Mouse (Mus musculus) liver, adult 2 months (tissue): ENCODE measurements around the gene Sds. TPM values are rescaled to one million over a fixed set of nuclear protein-coding genes. Genes with fewer than 3 reads are reported as not detected.
"Not testable (repeated sequence)": the region's sequence is repeated elsewhere in the genome, so short reads cannot be mapped to it uniquely, and the experiment has no call there.

Source experiments
- DNase-seq: peaks from one replicate; pipeline ENCODE4 v3.0.0-alpha.2; 2011; ENCODE audit warnings: low read depth, low spot score; ENCODE audit errors: extremely low read depth
- H3K27ac ChIP-seq: fragments of 200-500 bp; replicated peaks from 2 replicates; pipeline ENCODE4 v1.5.1; 2012; ENCODE audit warnings: low read depth, mild to moderate bottlenecking, control low read depth, inconsistent platforms, low read length; ENCODE audit not compliant: insufficient read depth
- H3K27me3 ChIP-seq: fragments of 200-500 bp; 2 replicates; pipeline ENCODE4 v1.6.1; 2012; ENCODE audit warnings: mild to moderate bottlenecking, moderate library complexity, low read length, inconsistent platforms; ENCODE audit not compliant: control insufficient read depth, insufficient read depth
- H3K36me3 ChIP-seq: fragments of 200-500 bp; 2 replicates; pipeline ENCODE4 v1.6.1; 2012; ENCODE audit warnings: low read length, inconsistent platforms; ENCODE audit not compliant: control insufficient read depth, insufficient read depth
- H3K4me1 ChIP-seq: fragments of 200-500 bp; 2 replicates; pipeline ENCODE4 v1.6.1; 2011; ENCODE audit warnings: low read length; ENCODE audit not compliant: control insufficient read depth, insufficient read depth
- H3K4me3 ChIP-seq: fragments of 200-500 bp; 2 replicates; pipeline ENCODE4 v1.5.1; 2011; ENCODE audit warnings: low read depth, mild to moderate bottlenecking, control low read depth, low read length, moderate library complexity; ENCODE audit not compliant: insufficient read depth
- H3K79me2 ChIP-seq: fragments of 200-500 bp; 2 replicates; pipeline ENCODE4 v1.6.1; 2012; ENCODE audit warnings: inconsistent platforms, mild to moderate bottlenecking, low read length, moderate library complexity; ENCODE audit not compliant: control insufficient read depth, insufficient read depth
- H3K9ac ChIP-seq: fragments of 200-500 bp; 2 replicates; pipeline ENCODE4 v1.6.1; 2012; ENCODE audit warnings: low read depth, mild to moderate bottlenecking, control low read depth, inconsistent platforms, low read length
- CTCF ChIP-seq: fragments of 200-500 bp; IDR thresholded peaks from 2 replicates; pipeline ENCODE4 v1.5.1; 2011; ENCODE audit warnings: low read depth, low read length, control low read depth
- POLR2A ChIP-seq: fragments of 200-500 bp; IDR thresholded peaks from 2 replicates; pipeline ENCODE4 v1.6.1; 2011; ENCODE audit warnings: low read length, control low read depth; ENCODE audit not compliant: insufficient read depth; ENCODE audit errors: extremely low read depth
- WGBS: fragments of 180-500 bp; shearing (Covaris S2); methylation state at CpG from one replicate; pipeline ENCODE4 v1.1.7; 2018; 5-methylcytosine and 5-hydroxymethylcytosine counted together
- polyA plus RNA-seq: library from polyadenylated mRNA; depleted of rRNA; stranded (reverse); fragments of >200 nt; gene quantifications from 2 replicates; pipeline ENCODE4 v1.2.3, GENCODE M21; 2012
- total RNA-seq: library from RNA; depleted of rRNA; stranded (reverse); fragments of >200 nt; gene quantifications from 2 replicates; pipeline ENCODE4 v1.2.3, GENCODE M21; 2014

Gene Sds
- total and polyA plus RNA-seq, 2 experiments = 410 to 648 TPM

DNA sequence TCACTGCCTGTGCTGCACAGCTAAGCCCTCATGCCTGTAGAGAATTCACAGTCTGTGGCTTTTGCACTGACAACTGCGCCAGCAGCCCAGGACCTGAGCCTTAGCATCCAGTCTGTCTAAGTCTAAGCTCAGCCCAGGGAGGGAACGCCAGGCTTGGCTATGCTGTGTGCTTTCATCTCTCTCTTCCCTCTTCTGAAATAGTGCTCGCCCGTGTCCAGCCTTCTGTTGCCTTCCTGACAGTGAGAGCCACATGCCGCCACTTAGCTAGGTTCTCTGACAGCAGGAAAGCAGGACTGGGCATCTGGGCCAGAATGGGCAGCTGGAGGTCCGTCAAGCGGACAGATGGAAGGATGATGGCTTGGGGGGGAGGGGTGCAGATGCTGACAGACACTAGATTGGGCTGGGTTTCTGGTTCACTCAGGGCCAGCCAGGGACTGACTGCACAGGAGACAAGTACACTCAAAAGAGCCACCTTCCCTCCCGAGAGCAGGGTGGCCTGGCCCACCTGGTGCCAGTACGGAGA, 17.6 kb downstream of the Sds start:
- no peak overlapping the region for H3K9ac ChIP-seq
- no peaks in the 10 kb centered on the region for H3K27me3 ChIP-seq
- peaks cover 3% of the 10 kb centered on the region; the same call in 1 of the 2 replicates for H3K36me3 ChIP-seq
- no peak for TF ChIP-seq POLR2A
- H3K4me3 ChIP-seq = no peak overlapping the region
- DNase-seq = no peak
- no peaks in the 10 kb centered on the region for H3K79me2 ChIP-seq
- peaks cover 31% of the 10 kb centered on the region for H3K4me1 ChIP-seq
- 95% methylated on average over 9 of the region's 9 CpGs for WGBS
- H3K27ac ChIP-seq = no peak overlapping the region

DNA sequence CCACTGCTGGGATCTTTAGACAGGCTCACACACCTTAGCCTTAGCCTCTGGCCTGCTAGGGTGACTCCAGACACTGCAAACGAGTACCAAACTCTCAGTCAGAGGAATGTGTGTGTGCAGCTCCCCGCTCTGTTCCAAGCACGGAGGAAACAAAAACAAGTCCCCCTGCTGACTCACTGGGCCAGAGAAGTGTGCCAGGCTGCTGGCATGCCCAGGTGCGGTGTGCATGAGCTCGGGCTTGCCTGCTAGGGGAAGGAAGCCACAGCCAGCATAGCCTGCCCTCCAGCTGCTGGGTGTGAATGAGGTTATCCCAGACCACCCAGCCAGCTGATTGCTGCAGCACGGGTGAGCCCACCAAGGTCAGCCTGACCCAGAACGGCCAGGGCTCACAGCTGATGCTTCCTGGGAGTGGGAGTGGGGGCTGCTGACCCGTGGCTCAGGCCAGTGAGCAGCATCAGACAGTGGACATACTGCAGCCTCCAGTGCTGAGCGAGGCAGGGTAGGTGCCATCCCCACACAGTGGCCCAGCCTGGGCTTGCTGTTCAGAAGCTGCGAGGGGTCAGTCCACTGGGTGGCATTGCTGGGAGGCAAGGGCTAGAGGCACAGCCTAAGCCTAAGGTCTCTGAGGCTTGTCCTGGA, 18.9 kb downstream of the Sds start:
- peak overlapping the region; percentile 45 for H3K9ac ChIP-seq
- H3K27me3 ChIP-seq = no peaks in the 10 kb centered on the region
- WGBS = 73% methylated on average over 10 of the region's 10 CpGs
- TF ChIP-seq CTCF (no peak), POLR2A (no peak)
- no peaks in the 10 kb centered on the region; the same call in 1 of the 2 replicates for H3K79me2 ChIP-seq
- H3K27ac ChIP-seq = peak overlapping the region; percentile 14; the same call in 1 of the 2 replicates
- H3K4me1 ChIP-seq = peaks cover 28% of the 10 kb centered on the region
- no peaks in the 10 kb centered on the region for H3K36me3 ChIP-seq
- no peak overlapping the region for H3K4me3 ChIP-seq
- peak; percentile 51 for DNase-seq

DNA sequence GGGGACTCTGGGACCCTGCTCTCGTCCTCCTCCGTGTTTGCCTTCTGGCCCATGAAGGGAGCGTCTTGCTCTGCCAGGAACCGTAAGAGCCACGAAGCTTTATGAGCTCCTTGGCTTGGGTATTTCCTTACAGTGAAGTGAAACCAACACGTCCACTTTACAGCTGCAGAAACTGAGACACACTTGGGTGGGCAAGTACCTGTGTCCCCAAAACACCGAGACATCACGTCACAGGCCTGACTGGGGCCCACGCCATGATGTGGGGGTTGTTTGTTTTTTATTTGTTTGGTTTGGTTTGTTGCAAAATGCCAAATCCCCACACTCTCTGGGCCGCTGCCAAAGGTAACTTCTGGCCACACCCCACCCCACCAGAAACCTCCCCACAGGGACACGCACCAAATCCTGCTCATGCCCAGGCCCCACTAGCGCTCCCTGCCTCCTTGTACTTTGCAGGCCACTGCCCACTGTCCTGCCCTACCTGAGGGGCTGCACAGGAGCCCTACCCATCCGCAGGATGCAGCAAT, 19.4 kb downstream of the Sds start:
- H3K27ac ChIP-seq = peak overlapping the region; percentile 15; the same call in 1 of the 2 replicates
- no peak for TF ChIP-seq POLR2A
- TF ChIP-seq CTCF = no peak
- peak; percentile 58 for DNase-seq
- H3K9ac ChIP-seq = peak overlapping the region; percentile 45; the same call in 1 of the 2 replicates
- H3K4me3 ChIP-seq = no peak overlapping the region
- peaks cover 24% of the 10 kb centered on the region for H3K4me1 ChIP-seq
- 58% methylated on average over 13 of the region's 13 CpGs for WGBS
- H3K36me3 ChIP-seq = no peaks in the 10 kb centered on the region
- no peaks in the 10 kb centered on the region for H3K27me3 ChIP-seq
- H3K79me2 ChIP-seq = no peaks in the 10 kb centered on the region; the same call in 1 of the 2 replicates

DNA sequence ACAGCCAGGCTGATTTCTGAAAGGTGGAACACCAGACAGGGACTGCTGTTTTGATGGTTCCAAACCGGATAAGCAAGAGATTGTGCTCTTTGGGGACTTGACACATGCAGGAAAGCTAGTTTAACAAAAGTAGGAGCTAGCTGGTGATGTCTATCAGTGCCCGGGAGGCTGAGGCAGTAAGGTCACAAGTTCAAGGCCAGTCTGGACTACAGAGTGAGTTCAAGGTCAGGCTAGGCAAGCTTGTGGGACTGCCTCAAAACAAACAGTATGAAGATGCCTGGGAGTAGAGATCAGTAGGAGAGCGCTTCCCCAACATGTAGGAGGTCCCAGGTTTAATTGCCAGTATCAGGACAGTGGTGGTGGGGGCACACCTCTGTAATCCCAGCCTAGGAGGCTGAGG, 20.7 kb downstream of the Sds start:
- Histone ChIP-seq H3K9ac (no peak overlapping the region), H3K27ac (no peak overlapping the region), H3K4me1 (peaks cover 27% of the 10 kb centered on the region), H3K36me3 (no peaks in the 10 kb centered on the region), H3K79me2 (peaks cover 7% of the 10 kb centered on the region; the same call in 1 of the 2 replicates), H3K4me3 (no peak overlapping the region), H3K27me3 (no peaks in the 10 kb centered on the region)
- WGBS = 51% methylated on average over 3 of the region's 3 CpGs
- TF ChIP-seq CTCF (no peak), POLR2A (no peak)
- peak; percentile 61 for DNase-seq

DNA sequence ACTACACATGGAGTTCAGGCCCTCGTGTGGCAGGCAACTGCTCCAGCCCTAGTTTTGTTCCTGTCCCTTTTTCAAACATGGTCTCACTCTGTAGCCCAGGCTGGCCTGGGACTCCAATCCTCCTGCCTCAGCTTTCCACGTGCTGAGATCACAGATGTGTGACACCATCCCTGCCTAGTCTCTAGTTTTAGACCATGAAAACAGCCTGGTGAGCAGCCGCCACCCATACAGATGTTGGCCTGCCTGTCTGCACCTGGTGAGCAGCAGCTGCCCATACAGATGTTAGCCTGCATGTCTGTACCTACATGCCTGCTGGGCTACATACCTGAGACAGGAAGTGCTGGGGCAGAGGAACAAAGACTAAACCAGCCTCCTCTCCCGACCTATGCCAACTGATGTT, 22.9 kb downstream of the Sds start:
- no peak overlapping the region for H3K4me3 ChIP-seq
- H3K9ac ChIP-seq = no peak overlapping the region
- peaks cover 16% of the 10 kb centered on the region; the same call in 1 of the 2 replicates for H3K79me2 ChIP-seq
- peaks cover 25% of the 10 kb centered on the region for H3K4me1 ChIP-seq
- WGBS = 91% methylated on average over 4 of the region's 4 CpGs
- DNase-seq = no peak
- no peaks in the 10 kb centered on the region for H3K27me3 ChIP-seq
- TF ChIP-seq CTCF = no peak
- TF ChIP-seq POLR2A = no peak
- H3K27ac ChIP-seq = no peak overlapping the region
- H3K36me3 ChIP-seq = no peaks in the 10 kb centered on the region

DNA sequence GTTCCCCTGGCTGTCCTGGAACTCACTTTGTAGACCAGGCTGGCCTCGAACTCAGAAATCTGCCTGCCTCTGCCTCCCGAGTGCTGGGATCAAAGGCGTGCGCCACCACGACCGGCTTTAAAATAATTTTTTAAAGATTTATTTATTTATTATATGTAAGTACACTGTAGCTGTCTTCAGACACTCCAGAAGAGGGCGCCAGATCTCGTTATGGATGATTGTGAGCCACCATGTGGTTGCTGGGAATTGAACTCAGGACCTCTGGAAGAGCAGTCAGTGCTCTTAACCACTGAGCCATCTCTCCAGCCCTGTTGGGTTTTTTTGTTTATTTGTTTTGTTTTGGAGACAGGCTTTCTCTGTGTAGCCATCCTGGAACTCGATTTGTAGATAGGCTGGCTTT, 24.3 kb downstream of the Sds start:
- H3K9ac ChIP-seq, H3K27ac ChIP-seq, DNase-seq, H3K4me3 ChIP-seq, H3K27me3 ChIP-seq, H3K36me3 ChIP-seq: not testable (repeated sequence)
- WGBS = 90% methylated on average over 9 of the region's 9 CpGs
- peaks cover 22% of the 10 kb centered on the region for H3K4me1 ChIP-seq
- peaks cover 16% of the 10 kb centered on the region; the same call in 1 of the 2 replicates for H3K79me2 ChIP-seq
